Comparison of ENCODE assay signal across 14 mouse cellular contexts in the genomic region with DNA sequence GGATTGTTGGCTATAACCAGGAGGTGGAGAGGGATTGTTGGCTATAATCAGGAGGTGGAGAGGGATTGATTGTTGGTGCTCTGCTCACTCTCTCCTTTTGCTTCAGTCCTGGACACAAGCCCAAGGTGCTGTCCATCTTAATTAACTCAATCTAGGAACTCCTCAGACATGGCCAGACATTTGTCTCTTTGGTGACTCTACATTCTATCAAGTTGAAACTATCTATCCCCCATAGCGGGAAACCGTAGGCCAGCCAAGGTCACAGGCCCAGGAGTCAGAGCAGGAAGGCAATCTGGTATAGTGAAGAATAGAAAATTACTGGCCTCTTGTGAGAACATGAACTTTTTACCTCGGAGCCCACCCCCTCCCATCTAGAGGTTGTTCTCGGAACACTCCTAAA. TPM values are rescaled to one million over a fixed set of nuclear protein-coding genes. Genes with fewer than 3 reads are reported as not detected.
DNase-seq lines count a peak whose midpoint lies in the region; ATAC-seq and TF ChIP-seq lines count a peak whose summit lies in the region.
"Had no signal": no experiment of that assay in that cellular context is flagged by ENCODE, and none has a peak within 500 bp of the region (broad histone marks: within the 10 kb centered on the region; RNA-seq: fewer than 3 reads in every experiment).

No protein-coding gene starts in this region.

- no peak for TF ChIP-seq POLR2A in lung, adult 2 months (IDR thresholded peaks at IDR 0.05; ENCODE audit: borderline replicate concordance, extremely low read depth, low read depth, low read length)

- no peak overlapping the region for H3K9ac ChIP-seq in lung, embryonic 16.5 days (ENCODE audit: low read length)
- H3K9ac ChIP-seq in kidney, embryonic 16.5 days (replicated peaks; ENCODE audit: low read length), result no peak overlapping the region
- H3K9ac ChIP-seq: forebrain, postnatal 0 days; hindbrain, embryonic 15.5 days; neural tube, embryonic 15.5 days had no signal

- TF ChIP-seq CTCF in gastrocnemius, adult 2 months (IDR thresholded peaks at IDR 0.05), result no peak
- no peak for TF ChIP-seq CTCF in lung, adult 2 months (IDR thresholded peaks at IDR 0.05; ENCODE audit: insufficient read depth, low read length)

- peak; percentile 41; the same call in 1 of the 2 replicates for ATAC-seq in lung, embryonic 16.5 days (ENCODE audit: low read depth)
- ATAC-seq in kidney, embryonic 16.5 days (ENCODE audit: low FRiP score, low TSS enrichment), result no peak
- no peak for ATAC-seq in CD4-positive, CD25-positive, alpha-beta regulatory T cell, adult 4 months

- no peak for DNase-seq in gastrocnemius, adult 2 months
- no peak for DNase-seq in gastrocnemius, postnatal 25 days
- DNase-seq in lung, adult 2 months, result no peak
- DNase-seq in testis, postnatal 10 days (ENCODE audit: low spot score), result peak; percentile 37
- DNase-seq in right cerebral cortex, adult 2 months (ENCODE audit: low spot score in 2 of 2), result no peak
- DNase-seq: cerebellum, postnatal 25 days; gastrocnemius, postnatal 36 days; right cerebral cortex, adult 18-20 months had no signal

- intact Hi-C loops in gastrocnemius, adult 2 months (cut with DNase I), result no loop called here

- H3K36me3 ChIP-seq in lung, embryonic 16.5 days (ENCODE audit: control insufficient read depth, insufficient read depth, low read length), result no peaks in the 10 kb centered on the region
- H3K36me3 ChIP-seq in kidney, embryonic 16.5 days (ENCODE audit: insufficient read depth, low read length), result no peaks in the 10 kb centered on the region
- H3K36me3 ChIP-seq: hindbrain, embryonic 15.5 days; neural tube, embryonic 15.5 days had no signal

- H3K27me3 ChIP-seq in lung, embryonic 16.5 days (ENCODE audit: control insufficient read depth, insufficient read depth, low read depth, low read length), result no peaks in the 10 kb centered on the region
- no peaks in the 10 kb centered on the region for H3K27me3 ChIP-seq in kidney, embryonic 16.5 days (ENCODE audit: insufficient read depth, low read length)
- H3K27me3 ChIP-seq: hindbrain, embryonic 15.5 days; neural tube, embryonic 15.5 days had no signal

- 0 out of 2 replicates have a peak, but pooled peaks cover 2% of the 10 kb centered on the region for H3K4me1 ChIP-seq in lung, embryonic 16.5 days (replicated peaks; ENCODE audit: control insufficient read depth, insufficient read depth, low read length)
- H3K4me1 ChIP-seq in lung, adult 2 months (ENCODE audit: control insufficient read depth, insufficient read depth, low read length), result peaks cover 3% of the 10 kb centered on the region; the same call in 1 of the 2 replicates
- H3K4me1 ChIP-seq in kidney, embryonic 16.5 days (ENCODE audit: insufficient read depth, low read length), result peaks cover 17% of the 10 kb centered on the region; the same call in 1 of the 2 replicates
- H3K4me1 ChIP-seq: hindbrain, embryonic 15.5 days; neural tube, embryonic 15.5 days had no signal

- H3K9me3 ChIP-seq in lung, embryonic 16.5 days (ENCODE audit: control insufficient read depth, low read length), result no peaks in the 10 kb centered on the region
- no peaks in the 10 kb centered on the region for H3K9me3 ChIP-seq in kidney, embryonic 16.5 days (ENCODE audit: low read length)
- H3K9me3 ChIP-seq: hindbrain, embryonic 15.5 days; neural tube, embryonic 15.5 days had no signal

- 69% methylated on average over 3 of the region's 4 CpGs for WGBS in lung, embryonic 16.5 days
- WGBS in lung, adult 2 months, result 73% methylated on average over 4 of the region's 4 CpGs
- 52% methylated on average over 3 of the region's 4 CpGs for WGBS in kidney, embryonic 16.5 days

- no peak overlapping the region for H3K4me2 ChIP-seq in lung, embryonic 16.5 days (ENCODE audit: low read depth, low read length)
- no peak overlapping the region for H3K4me2 ChIP-seq in kidney, embryonic 16.5 days (replicated peaks; ENCODE audit: low read depth, low read length)
- H3K4me2 ChIP-seq: hindbrain, embryonic 15.5 days; neural tube, embryonic 15.5 days had no signal

- H3K4me3 ChIP-seq in gastrocnemius, adult 2 months, result no peak overlapping the region
- no peak overlapping the region for H3K4me3 ChIP-seq in lung, embryonic 16.5 days (ENCODE audit: low read length)
- H3K4me3 ChIP-seq in lung, adult 2 months (replicated peaks; ENCODE audit: extremely low read depth, low read depth, low read length), result no peak overlapping the region
- no peak overlapping the region for H3K4me3 ChIP-seq in kidney, embryonic 16.5 days (ENCODE audit: low read length)
- H3K4me3 ChIP-seq: hindbrain, embryonic 15.5 days; neural tube, embryonic 15.5 days had no signal

- peak overlapping the region; percentile 94 for H3K27ac ChIP-seq in gastrocnemius, adult 2 months
- no peak overlapping the region for H3K27ac ChIP-seq in lung, embryonic 16.5 days (ENCODE audit: low read length)
- H3K27ac ChIP-seq in kidney, embryonic 16.5 days (ENCODE audit: low read length), result peak overlapping the region; percentile 65
- H3K27ac ChIP-seq: hindbrain, embryonic 15.5 days; neural tube, embryonic 15.5 days had no signal

RNA-seq across cellular contexts. Expression of a gene that starts 8.1 kb away (rescaled TPM):
- 100 to 1,000 TPM; 464 to 595 TPM for total RNA-seq in gastrocnemius, adult 2 months (2021)
- total RNA-seq in gastrocnemius, postnatal 25 days (2021), result 100 to 1,000 TPM; 489 to 502 TPM
- 313 and 340 TPM in 2 replicates for polyA plus RNA-seq in lung, embryonic 16.5 days (2015; fragmentation: Nextera tagmentation; extraction: Ambion mirVana)
- 183 and 193 TPM in 2 replicates for polyA plus RNA-seq in lung, adult 2 months (2012; rRNA removed)
- 415 and 434 TPM in 2 replicates for polyA plus RNA-seq in kidney, embryonic 16.5 days (2015; fragmentation: Nextera tagmentation; extraction: Ambion mirVana)
- polyA plus RNA-seq in CD4-positive, CD25-positive, alpha-beta regulatory T cell, adult 4 months (2017; shearing (Covaris generic)), result 100 to 1,000 TPM; 433 to 535 TPM

RNA-seq across cellular contexts. Expression of a gene that starts 17.8 kb away (rescaled TPM):
- total RNA-seq in gastrocnemius, adult 2 months (2021), result 10 to 100 TPM; 13.1 to 16.4 TPM
- 10 to 100 TPM; 11.7 to 13.3 TPM for total RNA-seq in gastrocnemius, postnatal 25 days (2021)
- 9.7 and 12.7 TPM in 2 replicates for polyA plus RNA-seq in lung, embryonic 16.5 days (2015; fragmentation: Nextera tagmentation; extraction: Ambion mirVana)
- 84.6 and 90.2 TPM in 2 replicates for polyA plus RNA-seq in lung, adult 2 months (2012; rRNA removed)
- 18.2 and 21.1 TPM in 2 replicates for polyA plus RNA-seq in kidney, embryonic 16.5 days (2015; fragmentation: Nextera tagmentation; extraction: Ambion mirVana)
- 10 to 100 TPM; 10.7 to 12.5 TPM for polyA plus RNA-seq in CD4-positive, CD25-positive, alpha-beta regulatory T cell, adult 4 months (2017; shearing (Covaris generic))

RNA-seq across cellular contexts. Expression of a gene that starts 23.5 kb away (rescaled TPM):
- 100 to 1,000 TPM; 134 to 141 TPM for total RNA-seq in gastrocnemius, adult 2 months (2021)
- 100 to 1,000 TPM; 126 to 130 TPM for total RNA-seq in gastrocnemius, postnatal 25 days (2021)
- polyA plus RNA-seq in lung, embryonic 16.5 days (2015; fragmentation: Nextera tagmentation; extraction: Ambion mirVana), result 243 and 250 TPM in 2 replicates
- 189 and 202 TPM in 2 replicates for polyA plus RNA-seq in lung, adult 2 months (2012; rRNA removed)
- 319 and 325 TPM in 2 replicates for polyA plus RNA-seq in kidney, embryonic 16.5 days (2015; fragmentation: Nextera tagmentation; extraction: Ambion mirVana)
- 10 to 100 TPM; 76.9 to 95.0 TPM for polyA plus RNA-seq in CD4-positive, CD25-positive, alpha-beta regulatory T cell, adult 4 months (2017; shearing (Covaris generic))

RNA-seq across cellular contexts. Expression of a gene that starts 23.5 kb away (rescaled TPM):
- total RNA-seq in gastrocnemius, adult 2 months (2021), result under 1 TPM; 0.26 to 0.61 TPM
- under 1 TPM; 0.87 to 0.96 TPM for total RNA-seq in gastrocnemius, postnatal 25 days (2021)
- polyA plus RNA-seq in lung, embryonic 16.5 days (2015; fragmentation: Nextera tagmentation; extraction: Ambion mirVana), result 14.1 and 15.6 TPM in 2 replicates
- 1.8 and 2.4 TPM in 2 replicates for polyA plus RNA-seq in lung, adult 2 months (2012; rRNA removed)
- polyA plus RNA-seq in kidney, embryonic 16.5 days (2015; fragmentation: Nextera tagmentation; extraction: Ambion mirVana), result 10.4 and 12.5 TPM in 2 replicates
- 1 to 10 TPM; 3.4 to 5.0 TPM for polyA plus RNA-seq in CD4-positive, CD25-positive, alpha-beta regulatory T cell, adult 4 months (2017; shearing (Covaris generic))

RNA-seq across cellular contexts. Expression of a gene that starts 23.5 kb away (rescaled TPM):
- 10 to 100 TPM; 10.5 to 10.9 TPM for total RNA-seq in gastrocnemius, adult 2 months (2021)
- 10 to 100 TPM; 13.1 to 15.0 TPM for total RNA-seq in gastrocnemius, postnatal 25 days (2021)
- 55.9 and 66.4 TPM in 2 replicates for polyA plus RNA-seq in lung, embryonic 16.5 days (2015; fragmentation: Nextera tagmentation; extraction: Ambion mirVana)
- 167 and 189 TPM in 2 replicates for polyA plus RNA-seq in lung, adult 2 months (2012; rRNA removed)
- 81.9 and 87.4 TPM in 2 replicates for polyA plus RNA-seq in kidney, embryonic 16.5 days (2015; fragmentation: Nextera tagmentation; extraction: Ambion mirVana)
- 10 to 100 TPM; 58.4 to 70.3 TPM for polyA plus RNA-seq in CD4-positive, CD25-positive, alpha-beta regulatory T cell, adult 4 months (2017; shearing (Covaris generic))
